Mouse (Mus musculus) thymus, adult 2 months (tissue): ENCODE data around the gene Adamtsl5.

ENCODE experiments used
- CTCF ChIP-seq: fragments of 200-500 bp; IDR thresholded peaks from 2 replicates; pipeline ENCODE4 v1.5.1; 2012; ENCODE audit warnings: mild to moderate bottlenecking, control low read depth, low read length, moderate library complexity, borderline replicate concordance; ENCODE audit not compliant: control insufficient read depth, poor library complexity, insufficient read depth; ENCODE audit errors: extremely low read depth
- POLR2A ChIP-seq: fragments of 200-500 bp; IDR thresholded peaks from 2 replicates; pipeline ENCODE4 v1.6.1; 2012; ENCODE audit warnings: mild to moderate bottlenecking, low read length, control low read depth, moderate library complexity; ENCODE audit not compliant: control insufficient read depth, poor library complexity, insufficient read depth; ENCODE audit errors: extremely low read depth

GRCm38 (mm10) chr10:80392687-80393086 lies 44.5 kb upstream of the Adamtsl5 start:
- TF ChIP-seq POLR2A: no peak
- no peak for TF ChIP-seq CTCF
